Mouse (Mus musculus) MEL (cell line): ENCODE data around the gene Mfsd2b. TPM values are rescaled to one million over a fixed set of nuclear protein-coding genes. Genes with fewer than 3 reads are reported as not detected.

Experiments
- DNase-seq: peaks from one replicate; pipeline ENCODE4 v3.0.0; 2011; ENCODE audit warnings: low read depth, low spot score
- H3K27ac ChIP-seq: 2 replicates; pipeline ENCODE4 v1.5.1; 2012; ENCODE audit warnings: low read depth, mild to moderate bottlenecking, control low read depth, low read length, moderate library complexity; ENCODE audit not compliant: control insufficient read depth
- H3K27me3 ChIP-seq, 2 experiments: fragments of 150-350 bp in 1 of 2; sonication (generic) in 1 of 2; 2 replicates each; pipeline ENCODE4 v1.6.1; 2012; ENCODE audit warnings: low read length in 2 of 2, mild to moderate bottlenecking in 2 of 2, improper control_type of control experiment in 1 of 2, moderate library complexity in 1 of 2; ENCODE audit not compliant: insufficient read depth in 2 of 2, control insufficient read depth in 1 of 2
- H3K36me3 ChIP-seq, 2 experiments: 2 replicates each; pipeline ENCODE4 v1.6.1; 2012 to 2014; ENCODE audit warnings: low read length in 2 of 2, improper control_type of control experiment in 1 of 2, inconsistent platforms in 1 of 2, mild to moderate bottlenecking in 1 of 2; ENCODE audit not compliant: insufficient read depth in 2 of 2, control insufficient read depth in 1 of 2
- H3K4me1 ChIP-seq, 2 experiments: fragments of 150-350 bp in 1 of 2; sonication (generic) in 1 of 2; 2 replicates each; pipeline ENCODE4 v1.6.1; 2012; ENCODE audit warnings: low read length in 2 of 2, improper control_type of control experiment in 1 of 2, mild to moderate bottlenecking in 1 of 2; ENCODE audit not compliant: insufficient read depth in 2 of 2, control insufficient read depth in 1 of 2
- H3K4me3 ChIP-seq, 2 experiments: fragments of 150-350 bp in 1 of 2; sonication (generic) in 1 of 2; 2 replicates each; pipeline ENCODE4 v1.5.1; 2012; ENCODE audit warnings: low read depth in 2 of 2, low read length in 2 of 2, mild to moderate bottlenecking in 2 of 2, moderate library complexity in 2 of 2, control low read depth in 1 of 2, improper control_type of control experiment in 1 of 2; ENCODE audit not compliant: control insufficient read depth in 1 of 2, insufficient read depth in 1 of 2
- H3K79me2 ChIP-seq: 2 replicates; pipeline ENCODE4 v1.6.1; 2012; ENCODE audit warnings: mild to moderate bottlenecking, low read length, moderate library complexity; ENCODE audit not compliant: control insufficient read depth, poor library complexity, insufficient read depth
- H3K9ac ChIP-seq: 2 replicates; pipeline ENCODE4 v1.6.1; 2012; ENCODE audit warnings: low read depth, mild to moderate bottlenecking, control low read depth, low read length, moderate library complexity; ENCODE audit not compliant: control insufficient read depth, poor library complexity, severe bottlenecking
- H3K9me3 ChIP-seq: fragments of 150-350 bp; sonication (generic); replicated peaks from 2 replicates; pipeline ENCODE4 v1.6.1; 2012; ENCODE audit warnings: mild to moderate bottlenecking, low read length, improper control_type of control experiment, moderate library complexity; ENCODE audit not compliant: insufficient read depth
- CHD1 ChIP-seq: IDR thresholded peaks from 2 replicates; pipeline ENCODE4 v1.6.1; 2012; ENCODE audit warnings: low read depth, mild to moderate bottlenecking, inconsistent platforms, low read length, improper control_type of control experiment
- CTCF ChIP-seq, 3 experiments: IDR thresholded peaks in 2 of 3; conservative IDR thresholded peaks in 1 of 3; 2 replicates each; pipeline ENCODE4 v1.5.1; 2011 to 2012; ENCODE audit warnings: low read length in 3 of 3, low read depth in 2 of 3, mild to moderate bottlenecking in 2 of 3, improper control_type of control experiment in 1 of 3, inconsistent platforms in 1 of 3, mixed read lengths in 1 of 3, moderate library complexity in 1 of 3; ENCODE audit not compliant: control insufficient read depth in 1 of 3, insufficient read depth in 1 of 3, poor library complexity in 1 of 3, severe bottlenecking in 1 of 3
- ELF1 ChIP-seq: IDR thresholded peaks from 2 replicates; pipeline ENCODE4 v1.6.1; 2014; ENCODE audit warnings: low read depth, mild to moderate bottlenecking, inconsistent platforms, low read length, improper control_type of control experiment, moderate library complexity
- EP300 ChIP-seq, 2 experiments: IDR thresholded peaks; 2 replicates each; pipeline ENCODE4 v1.6.1; 2011; ENCODE audit warnings: improper control_type of control experiment in 2 of 2, low read length in 2 of 2, low read depth in 1 of 2, mild to moderate bottlenecking in 1 of 2
- GATA1 ChIP-seq: IDR thresholded peaks from 2 replicates; pipeline ENCODE4 v1.6.1; 2011; ENCODE audit warnings: low read depth, low read length, improper control_type of control experiment
- HCFC1 ChIP-seq: IDR thresholded peaks from 2 replicates; pipeline ENCODE4 v1.6.1; 2012; ENCODE audit warnings: low read depth, mild to moderate bottlenecking, inconsistent platforms, low read length, improper control_type of control experiment, moderate library complexity
- KAT2A ChIP-seq: conservative IDR thresholded peaks from 2 replicates; pipeline ENCODE4 v1.6.1; 2012; ENCODE audit warnings: low read depth, low read length, improper control_type of control experiment, inconsistent platforms
- MAFK ChIP-seq: IDR thresholded peaks from 2 replicates; pipeline ENCODE4 v1.6.1; 2011; ENCODE audit warnings: low read depth, mild to moderate bottlenecking, low read length, improper control_type of control experiment, borderline replicate concordance
- MAZ ChIP-seq: IDR thresholded peaks from 2 replicates; pipeline ENCODE4 v1.6.1; 2012; ENCODE audit warnings: low read depth, mild to moderate bottlenecking, inconsistent platforms, low read length, improper control_type of control experiment
- MEF2A ChIP-seq: IDR thresholded peaks from 2 replicates; pipeline ENCODE4 v1.6.1; 2014; ENCODE audit warnings: low read depth, mild to moderate bottlenecking, inconsistent platforms, low read length, improper control_type of control experiment; ENCODE audit not compliant: poor library complexity, insufficient replicate concordance, severe bottlenecking; ENCODE audit errors: extremely low read depth
- MYC ChIP-seq: IDR thresholded peaks from 2 replicates; pipeline ENCODE4 v1.6.1; 2011; ENCODE audit warnings: low read depth, mild to moderate bottlenecking, low read length, improper control_type of control experiment, moderate library complexity
- NELFE ChIP-seq: IDR thresholded peaks from 2 replicates; pipeline ENCODE4 v1.6.1; 2011; ENCODE audit warnings: low read depth, low read length, improper control_type of control experiment
- POLR2AphosphoS2 ChIP-seq: IDR thresholded peaks from 2 replicates; pipeline ENCODE4 v1.6.1; 2011; ENCODE audit warnings: low read length, improper control_type of control experiment
- RAD21 ChIP-seq: IDR thresholded peaks from 2 replicates; pipeline ENCODE4 v1.6.1; 2011; ENCODE audit warnings: mild to moderate bottlenecking, low read depth, low read length, improper control_type of control experiment
- RCOR1 ChIP-seq: IDR thresholded peaks from 2 replicates; pipeline ENCODE4 v1.6.1; 2012; ENCODE audit warnings: low read depth, mild to moderate bottlenecking, inconsistent platforms, low read length, improper control_type of control experiment
- SIN3A ChIP-seq: IDR thresholded peaks from 2 replicates; pipeline ENCODE4 v1.6.1; 2012; ENCODE audit warnings: low read length, improper control_type of control experiment, inconsistent platforms
- SMC3 ChIP-seq: IDR thresholded peaks from 2 replicates; pipeline ENCODE4 v1.6.1; 2011; ENCODE audit warnings: low read depth, low read length, improper control_type of control experiment
- TAL1 ChIP-seq: IDR thresholded peaks from 2 replicates; pipeline ENCODE4 v1.6.1; 2012; ENCODE audit warnings: mild to moderate bottlenecking, inconsistent platforms, low read length, moderate library complexity, mixed read lengths
- TBP ChIP-seq: IDR thresholded peaks from 2 replicates; pipeline ENCODE4 v1.8.0; 2011; ENCODE audit warnings: low read depth, low read length, improper control_type of control experiment
- TCF12 ChIP-seq: IDR thresholded peaks from 2 replicates; pipeline ENCODE4 v1.6.1; 2014; ENCODE audit warnings: low read depth, mild to moderate bottlenecking, inconsistent platforms, low read length, improper control_type of control experiment, moderate library complexity
- ZC3H11A ChIP-seq: IDR thresholded peaks from 2 replicates; pipeline ENCODE4 v1.6.1; 2012; ENCODE audit warnings: low read depth, mild to moderate bottlenecking, inconsistent platforms, low read length, improper control_type of control experiment
- ZKSCAN1 ChIP-seq: IDR thresholded peaks from 2 replicates; pipeline ENCODE4 v1.6.1; 2012; ENCODE audit warnings: low read depth, mild to moderate bottlenecking, inconsistent platforms, low read length, improper control_type of control experiment, moderate library complexity
- ZMIZ1 ChIP-seq: IDR thresholded peaks from 2 replicates; pipeline ENCODE4 v1.6.1; 2012; ENCODE audit warnings: low read depth, mild to moderate bottlenecking, inconsistent platforms, low read length, improper control_type of control experiment, moderate library complexity
- polyA plus RNA-seq, 2 experiments: library from polyadenylated mRNA; stranded (reverse) in 1 of 2; unstranded in 1 of 2; fragments of >175 nt in 1 of 2; fragments of >200 nt in 1 of 2; gene quantifications; 2 replicates each; pipeline versions ENCODE4 v1.2.1 to v1.2.4; 2012; ENCODE audit warnings: low replicate concordance in 2 of 2, low read depth in 1 of 2; ENCODE audit not compliant: insufficient read length in 2 of 2, insufficient read depth in 1 of 2, missing spikeins in 1 of 2
- total RNA-seq: library from RNA; depleted of rRNA; stranded (reverse); fragments of 300-350 nt; gene quantifications from 2 replicates; pipeline ENCODE4 v1.2.3, GENCODE M21; 2012

Mfsd2b gene
- total and polyA plus RNA-seq, 3 experiments: 31.9 to 117 TPM; not detected in 1

DNA sequence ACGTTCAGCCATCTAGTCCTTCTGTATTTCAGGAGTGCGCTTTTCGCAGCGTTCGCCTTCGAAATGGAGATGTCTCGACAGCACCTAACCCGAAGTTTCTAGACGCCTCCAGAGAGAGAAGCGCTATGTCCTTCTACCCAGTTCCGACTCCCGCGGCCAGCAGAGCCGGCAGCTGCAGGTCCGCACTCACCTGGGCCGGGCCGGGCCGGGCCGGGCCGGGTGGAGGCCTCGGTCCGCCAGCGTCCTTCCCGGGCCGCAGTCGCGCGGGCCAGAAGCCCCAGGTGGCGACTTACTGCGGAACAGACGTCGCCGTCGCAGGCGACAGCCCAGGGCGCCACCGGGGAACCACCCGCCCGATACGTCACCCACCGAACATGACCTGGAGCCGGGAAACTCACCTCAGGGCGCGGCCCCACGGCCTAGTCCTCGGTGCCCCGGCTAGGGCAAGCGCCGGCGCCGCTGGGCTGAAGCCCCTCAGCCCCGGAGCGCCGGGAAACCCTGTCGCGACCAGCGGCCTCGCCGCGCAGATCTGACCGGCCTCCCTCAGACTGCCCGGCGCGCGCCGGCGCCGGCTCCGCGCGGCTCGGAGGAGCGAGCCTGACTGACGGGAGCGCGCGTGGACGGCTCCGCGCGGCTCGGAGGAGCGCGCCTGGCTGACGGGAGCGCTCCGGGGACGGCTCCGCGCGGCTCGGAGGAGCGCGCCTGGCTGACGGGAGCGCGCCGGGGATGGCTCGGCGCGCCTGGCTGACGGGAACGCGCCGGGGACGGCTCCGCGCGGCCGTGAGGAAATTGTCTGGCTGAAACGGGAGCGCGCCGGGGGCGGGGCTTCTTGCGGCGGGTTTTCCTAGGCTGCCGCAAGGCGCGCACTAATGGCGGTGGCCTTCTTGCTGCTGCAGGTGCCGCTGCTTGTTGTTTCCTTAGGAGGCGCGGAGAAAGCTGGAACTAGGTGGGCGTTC, 33.1 kb upstream of the Mfsd2b start, which contains the start of gene Ubxn2a (continued):
- no peak for TF ChIP-seq CHD1
- TF ChIP-seq NELFE: peak; percentile 94
- TF ChIP-seq TAL1: no peak
- no peak for TF ChIP-seq CTCF (IDR thresholded peaks at IDR 0.05 in 2 of 3, conservative IDR thresholded peaks at IDR 0.05 in 1 of 3; ENCODE audit: control insufficient read depth in 1 of 3, insufficient read depth in 1 of 3, low read depth in 2 of 3, low read length in 3 of 3, poor library complexity in 1 of 3, severe bottlenecking in 1 of 3)
- TF ChIP-seq MAFK: no peak
- no peak; the same call in 1 of the 2 replicates for TF ChIP-seq MAZ
- TF ChIP-seq EP300 (IDR thresholded peaks at IDR 0.05; ENCODE audit: low read depth in 1 of 2, low read length in 2 of 2): no peak
- TF ChIP-seq ZC3H11A: no peak
- TF ChIP-seq SMC3: no peak
- peak; percentile 35; the same call in 1 of the 2 replicates for TF ChIP-seq SIN3A
- TF ChIP-seq ZKSCAN1: no peak
- no peak for TF ChIP-seq KAT2A
- peak; percentile 58; the same call in 1 of the 2 replicates for TF ChIP-seq HCFC1
- peak; percentile 74 for TF ChIP-seq TBP
- TF ChIP-seq MEF2A: no peak
- TF ChIP-seq MYC: no peak
- no peak for TF ChIP-seq RCOR1
- no peak for TF ChIP-seq ELF1
- TF ChIP-seq GATA1: no peak
- peak; percentile 45 for TF ChIP-seq TCF12
- peak; percentile 90 for TF ChIP-seq ZMIZ1
- peak; percentile 62; the same call in 1 of the 2 replicates for TF ChIP-seq POLR2AphosphoS2
- TF ChIP-seq, all 39 proteins: peak for 10

DNA sequence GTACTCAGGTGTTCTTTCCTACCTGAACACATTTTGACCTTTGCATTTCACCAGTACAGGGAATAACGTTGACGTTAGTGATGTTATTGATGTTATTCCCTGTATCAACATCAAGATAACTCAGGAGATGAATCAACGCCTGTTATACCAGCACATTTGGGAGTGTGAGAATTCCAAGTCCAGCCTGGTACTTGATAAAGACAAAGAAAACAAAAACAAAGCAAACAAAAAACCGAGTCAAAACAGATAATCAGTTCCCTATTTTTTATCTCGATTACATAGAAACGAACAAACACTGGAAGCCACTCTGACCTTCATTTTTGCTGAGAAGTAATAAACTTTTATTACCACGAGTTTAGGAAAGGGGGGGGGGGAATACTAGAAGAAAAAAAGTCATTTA, 32.3 kb upstream of the Mfsd2b start:
- H3K4me3 ChIP-seq: peak overlapping the region; percentile 75 to 79
- no peak overlapping the region for H3K27ac ChIP-seq
- no peak for TF ChIP-seq RAD21
- 0 out of 2 replicates have a peak, but pooled peaks have one; percentile 15 for TF ChIP-seq SIN3A
- TF ChIP-seq TAL1: no peak
- peak; percentile 56; the same call in 1 of the 2 replicates for TF ChIP-seq GATA1
- peaks cover 2 to 8% of the 10 kb centered on the region in 2 experiments; a peak in 3 of 4 replicates for H3K36me3 ChIP-seq
- peaks cover 16% of the 10 kb centered on the region for H3K79me2 ChIP-seq
- peaks cover 4 to 9% of the 10 kb centered on the region in 2 experiments; a peak in 3 of 4 replicates for H3K4me1 ChIP-seq
- H3K9ac ChIP-seq: peak overlapping the region; percentile 95
- no peak for DNase-seq
- H3K27me3 ChIP-seq: no peaks in the 10 kb centered on the region
- H3K9me3 ChIP-seq: no peaks in the 10 kb centered on the region
